Mouse (Mus musculus): ENCODE results near the gene Fam43a. TPM values are rescaled to one million over a fixed set of nuclear protein-coding genes. Genes with fewer than 3 reads are reported as not detected.

Gene Fam43a
- polyA plus RNA-seq, 1 experiment from 2014 or later = 9.9 TPM

DNA sequence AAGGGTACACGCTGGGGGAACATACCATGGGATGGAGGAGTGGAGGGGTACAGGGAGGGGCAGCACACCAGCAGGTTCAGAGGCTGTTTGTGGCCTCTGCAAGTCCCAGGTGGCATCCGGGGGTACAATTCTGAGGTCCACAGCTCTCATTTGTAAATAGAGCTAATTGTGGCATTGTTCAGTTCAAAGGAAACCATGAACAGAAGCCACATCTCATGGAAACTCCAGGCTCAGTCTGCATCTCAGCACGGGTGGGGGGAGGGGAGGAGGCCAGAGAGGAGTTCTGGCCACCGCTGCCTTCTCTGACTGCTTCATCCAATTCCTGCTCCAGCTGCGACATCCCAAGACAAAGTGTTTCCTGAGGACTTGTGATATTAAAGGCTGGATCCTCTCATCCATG is 14.6 kb downstream of the Fam43a start:
- Histone ChIP-seq H3K9ac (replicated peaks) (no peak overlapping the region), H3K27ac (replicated peaks) (no peak overlapping the region), H3K4me3 (no peak overlapping the region), H3K36me3 (no peaks in the 10 kb centered on the region), H3K4me2 (replicated peaks) (no peak overlapping the region), H3K9me3 (no peaks in the 10 kb centered on the region), H3K4me1 (no peaks in the 10 kb centered on the region; the same call in 1 of the 2 replicates), H3K27me3 (no peaks in the 10 kb centered on the region)
- 28% methylated on average over 5 of the region's 5 CpGs for WGBS
- ATAC-seq (replicated peaks) = no peak

- H3K9ac ChIP-seq (replicated peaks) = no peak overlapping the region
- 7% methylated on average over 6 of the region's 6 CpGs for WGBS
- H3K4me2 ChIP-seq (replicated peaks) = no peak overlapping the region
- no peaks in the 10 kb centered on the region for H3K27me3 ChIP-seq
- no peak overlapping the region for H3K4me3 ChIP-seq
- no peak for ATAC-seq (replicated peaks)
- H3K9me3 ChIP-seq = no peaks in the 10 kb centered on the region
- no peaks in the 10 kb centered on the region for H3K36me3 ChIP-seq
- no peaks in the 10 kb centered on the region; the same call in 1 of the 2 replicates for H3K4me1 ChIP-seq
- no peak overlapping the region for H3K27ac ChIP-seq (replicated peaks)
Observed at GRCm38 (mm10) chr16:30614705-30615317, 15.3 kb downstream of the Fam43a start.

GRCm38 (mm10) chr16:30616281-30616680 is 16.8 kb downstream of the Fam43a start:
- Histone ChIP-seq H3K4me3 (no peak overlapping the region), H3K9ac (replicated peaks) (no peak overlapping the region), H3K4me1 (no peaks in the 10 kb centered on the region; the same call in 1 of the 2 replicates), H3K27me3 (no peaks in the 10 kb centered on the region), H3K27ac (replicated peaks) (no peak overlapping the region), H3K36me3 (no peaks in the 10 kb centered on the region), H3K4me2 (replicated peaks) (no peak overlapping the region), H3K9me3 (no peaks in the 10 kb centered on the region)
- 69% methylated on average over 3 of the region's 3 CpGs for WGBS
- no peak for ATAC-seq (replicated peaks)

GRCm38 (mm10) chr16:30623645-30624044 is 24.1 kb downstream of the Fam43a start:
- Histone ChIP-seq H3K27ac (replicated peaks) (no peak overlapping the region), H3K4me3 (no peak overlapping the region), H3K9me3 (no peaks in the 10 kb centered on the region), H3K36me3 (no peaks in the 10 kb centered on the region), H3K4me1 (no peaks in the 10 kb centered on the region), H3K4me2 (replicated peaks) (no peak overlapping the region), H3K27me3 (no peaks in the 10 kb centered on the region), H3K9ac (replicated peaks) (no peak overlapping the region)
- 86% methylated on average over 7 of the region's 7 CpGs for WGBS
- ATAC-seq (replicated peaks) = no peak

DNA sequence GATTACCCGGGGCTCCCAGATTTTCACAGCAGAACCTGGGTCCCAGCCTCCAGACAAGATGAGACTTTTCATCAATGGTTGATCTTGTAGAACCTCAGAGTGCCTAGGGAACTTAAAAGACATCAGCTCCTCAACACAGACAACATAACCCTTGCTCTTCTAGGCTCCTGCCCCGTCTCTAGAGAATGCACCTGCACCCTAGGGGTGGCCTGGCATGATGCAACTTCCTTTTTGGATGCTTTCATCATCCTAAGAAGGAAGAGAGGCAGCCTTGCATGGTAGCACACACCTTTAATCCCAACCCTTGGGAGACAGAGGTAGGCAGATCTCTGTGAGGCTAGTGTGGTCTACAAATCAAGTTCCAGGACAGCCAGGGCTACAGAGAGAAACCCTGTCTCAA is 25.1 kb downstream of the Fam43a start:
- Histone ChIP-seq H3K4me3 (no peak overlapping the region), H3K4me1 (no peaks in the 10 kb centered on the region), H3K36me3 (no peaks in the 10 kb centered on the region), H3K27ac (replicated peaks) (no peak overlapping the region), H3K9ac (replicated peaks) (no peak overlapping the region), H3K27me3 (no peaks in the 10 kb centered on the region), H3K9me3 (no peaks in the 10 kb centered on the region), H3K4me2 (replicated peaks) (no peak overlapping the region)
- no peak for ATAC-seq (replicated peaks)
- 69% methylated on average over 2 of the region's 2 CpGs for WGBS

- no peaks in the 10 kb centered on the region for H3K9me3 ChIP-seq
- H3K36me3 ChIP-seq = no peaks in the 10 kb centered on the region
- no peak overlapping the region for H3K4me3 ChIP-seq
- WGBS = 72% methylated on average over 11 of the region's 11 CpGs
- H3K4me1 ChIP-seq = no peaks in the 10 kb centered on the region
- H3K27me3 ChIP-seq = no peaks in the 10 kb centered on the region
- H3K4me2 ChIP-seq (replicated peaks) = no peak overlapping the region
- H3K27ac ChIP-seq (replicated peaks) = no peak overlapping the region
- ATAC-seq (replicated peaks) = no peak
- no peak overlapping the region for H3K9ac ChIP-seq (replicated peaks)
Observed at GRCm38 (mm10) chr16:30627586-30628337, 28.2 kb downstream of the Fam43a start.

DNA sequence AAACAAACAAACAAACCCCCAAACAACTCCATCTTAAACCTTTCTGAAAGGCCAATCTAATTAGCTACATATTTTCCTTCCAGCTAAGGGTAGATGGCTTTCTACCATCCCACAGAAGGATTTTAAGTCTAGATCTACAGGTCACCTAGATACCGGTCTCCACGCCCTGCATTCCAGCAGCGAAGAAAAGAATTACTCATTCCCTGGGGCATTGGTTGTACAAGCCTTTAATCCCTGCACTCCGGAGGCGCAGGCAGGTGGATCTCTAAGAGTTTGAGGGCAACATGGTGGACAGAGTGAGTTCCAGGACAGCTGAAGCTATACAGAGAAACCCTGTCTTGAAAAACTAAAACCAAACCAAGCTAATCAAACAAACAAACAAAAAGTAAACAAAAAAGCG is 28.9 kb downstream of the Fam43a start:
- Histone ChIP-seq H3K9me3 (no peaks in the 10 kb centered on the region), H3K4me3 (no peak overlapping the region), H3K4me1 (no peaks in the 10 kb centered on the region), H3K9ac (replicated peaks) (no peak overlapping the region), H3K27ac (replicated peaks) (no peak overlapping the region), H3K27me3 (no peaks in the 10 kb centered on the region), H3K4me2 (replicated peaks) (no peak overlapping the region), H3K36me3 (no peaks in the 10 kb centered on the region)
- no peak for ATAC-seq (replicated peaks)
- 35% methylated on average over 6 of the region's 6 CpGs for WGBS

GRCm38 (mm10) chr16:30629509-30629908 is 30.0 kb downstream of the Fam43a start:
- no peak for ATAC-seq (replicated peaks)
- H3K4me2 ChIP-seq (replicated peaks) = no peak overlapping the region
- H3K27ac ChIP-seq (replicated peaks) = no peak overlapping the region
- H3K27me3 ChIP-seq = no peaks in the 10 kb centered on the region
- H3K9me3 ChIP-seq = no peaks in the 10 kb centered on the region
- H3K4me3 ChIP-seq = no peak overlapping the region
- no peaks in the 10 kb centered on the region for H3K36me3 ChIP-seq
- 92% methylated on average over 5 of the region's 5 CpGs for WGBS
- H3K4me1 ChIP-seq = no peaks in the 10 kb centered on the region
- H3K9ac ChIP-seq (replicated peaks) = no peak overlapping the region

GRCm38 (mm10) chr16:30633906-30634746 is 34.6 kb downstream of the Fam43a start:
- no peak overlapping the region for H3K4me2 ChIP-seq (replicated peaks)
- 70% methylated on average over 8 of the region's 8 CpGs for WGBS
- no peak for ATAC-seq (replicated peaks)
- no peaks in the 10 kb centered on the region for H3K4me1 ChIP-seq
- no peak overlapping the region for H3K4me3 ChIP-seq
- no peaks in the 10 kb centered on the region for H3K9me3 ChIP-seq
- H3K27me3 ChIP-seq = no peaks in the 10 kb centered on the region
- no peak overlapping the region for H3K9ac ChIP-seq (replicated peaks)
- no peak overlapping the region for H3K27ac ChIP-seq (replicated peaks)
- H3K36me3 ChIP-seq = no peaks in the 10 kb centered on the region

DNA sequence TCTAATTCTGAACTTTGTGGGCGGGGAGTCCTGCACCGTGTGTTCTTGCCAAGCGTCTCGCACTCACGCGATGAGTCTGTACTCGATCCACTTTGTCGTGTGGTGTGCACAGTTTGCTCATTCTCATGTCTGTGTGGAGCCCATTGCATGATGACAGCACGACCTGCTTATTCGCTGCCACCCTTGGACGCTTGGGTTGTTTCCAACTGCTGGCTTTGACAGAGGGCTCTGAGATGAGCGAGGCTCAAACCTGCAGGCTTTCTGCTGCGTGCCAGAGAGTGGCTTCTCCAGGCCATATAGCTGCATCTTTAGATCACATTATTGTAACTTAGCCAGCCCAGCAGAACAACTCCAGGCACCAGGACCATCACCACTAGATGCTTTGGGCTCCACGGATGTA is 39.1 kb downstream of the Fam43a start:
- WGBS = 92% methylated on average over 14 of the region's 14 CpGs
- Histone ChIP-seq H3K9me3 (no peaks in the 10 kb centered on the region), H3K36me3 (no peaks in the 10 kb centered on the region), H3K27me3 (no peaks in the 10 kb centered on the region), H3K4me3 (no peak overlapping the region), H3K27ac (replicated peaks) (no peak overlapping the region), H3K4me1 (no peaks in the 10 kb centered on the region), H3K4me2 (replicated peaks) (no peak overlapping the region), H3K9ac (replicated peaks) (no peak overlapping the region)
- no peak for ATAC-seq (replicated peaks)

DNA sequence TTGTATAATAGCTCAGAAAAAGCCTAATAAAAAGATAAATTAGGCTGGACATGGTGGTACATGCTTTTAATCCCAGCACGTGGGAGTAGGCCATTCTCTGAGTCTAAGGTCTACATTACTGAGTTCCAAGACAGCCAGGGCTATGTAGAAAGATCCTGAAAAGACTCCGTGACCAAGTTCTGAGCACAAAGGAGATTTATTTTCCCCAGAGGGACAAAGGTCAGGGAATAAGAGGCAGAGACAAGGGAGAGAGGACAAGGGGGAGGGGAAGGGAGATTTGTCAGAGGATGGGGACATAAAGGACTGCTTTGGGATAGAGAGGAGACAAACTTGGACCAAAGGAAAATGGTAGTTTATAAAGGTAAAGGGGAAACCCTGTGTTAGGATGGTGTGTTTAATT is 41.1 kb downstream of the Fam43a start:
- no peaks in the 10 kb centered on the region for H3K4me1 ChIP-seq
- H3K9me3 ChIP-seq = no peaks in the 10 kb centered on the region
- no peak overlapping the region for H3K9ac ChIP-seq (replicated peaks)
- no peak overlapping the region for H3K4me3 ChIP-seq
- no peaks in the 10 kb centered on the region for H3K27me3 ChIP-seq
- WGBS = 33% methylated on average over 2 of the region's 2 CpGs
- ATAC-seq (replicated peaks) = no peak
- no peaks in the 10 kb centered on the region for H3K36me3 ChIP-seq
- no peak overlapping the region for H3K27ac ChIP-seq (replicated peaks)
- no peak overlapping the region for H3K4me2 ChIP-seq (replicated peaks)

GRCm38 (mm10) chr16:30641408-30641807 is 41.9 kb downstream of the Fam43a start:
- no peak overlapping the region for H3K27ac ChIP-seq (replicated peaks)
- no peaks in the 10 kb centered on the region for H3K4me1 ChIP-seq
- no peak for ATAC-seq (replicated peaks)
- H3K9me3 ChIP-seq = no peaks in the 10 kb centered on the region
- H3K4me3 ChIP-seq = no peak overlapping the region
- H3K4me2 ChIP-seq (replicated peaks) = no peak overlapping the region
- no peaks in the 10 kb centered on the region for H3K27me3 ChIP-seq
- 15% methylated on average over 4 of the region's 4 CpGs for WGBS
- no peak overlapping the region for H3K9ac ChIP-seq (replicated peaks)
- H3K36me3 ChIP-seq = no peaks in the 10 kb centered on the region

All from forebrain, embryonic 15.5 days (tissue).